Mouse (Mus musculus): Measurements from ENCODE around the gene Abr. TPM values are rescaled to one million over a fixed set of nuclear protein-coding genes. Genes with fewer than 3 reads are reported as not detected.

Gene Abr
- polyA plus RNA-seq, 1 experiment from 2014 or later, result 136 TPM

GRCm38 (mm10) chr11:76429046-76429445, 193.1 kb downstream of the Abr start:
- H3K36me3 ChIP-seq (ENCODE audit: control insufficient read depth, insufficient read depth, low read length), result peaks cover 46% of the 10 kb centered on the region
- H3K27me3 ChIP-seq (ENCODE audit: control insufficient read depth, insufficient read depth, low read length), result no peaks in the 10 kb centered on the region
- ATAC-seq (ENCODE audit: low FRiP score, low TSS enrichment) (no peak), DNase-seq (no peak)
- no peak overlapping the region for H3K4me2 ChIP-seq (ENCODE audit: low read length)
- 57% methylated on average over 4 of the region's 4 CpGs for WGBS
- H3K4me3 ChIP-seq (replicated peaks; ENCODE audit: low read depth, low read length), result no peak overlapping the region
- H3K27ac ChIP-seq (replicated peaks; ENCODE audit: low read depth, low read length), result peak overlapping the region; percentile 49
- no peak overlapping the region for H3K9ac ChIP-seq (replicated peaks; ENCODE audit: low read length)
- no peaks in the 10 kb centered on the region for H3K9me3 ChIP-seq (ENCODE audit: control insufficient read depth, low read length)
- H3K4me1 ChIP-seq (ENCODE audit: control insufficient read depth, insufficient read depth, low read length), result 0 out of 2 replicates have a peak, but pooled peaks cover 5% of the 10 kb centered on the region

GRCm38 (mm10) chr11:76427781-76428180, 194.3 kb downstream of the Abr start:
- H3K9me3 ChIP-seq (ENCODE audit: control insufficient read depth, low read length), result no peaks in the 10 kb centered on the region
- H3K4me2 ChIP-seq (ENCODE audit: low read length), result no peak overlapping the region
- no peak overlapping the region for H3K4me3 ChIP-seq (replicated peaks; ENCODE audit: low read depth, low read length)
- H3K27ac ChIP-seq (replicated peaks; ENCODE audit: low read depth, low read length), result no peak overlapping the region
- ATAC-seq (ENCODE audit: low FRiP score, low TSS enrichment), result no peak
- no peaks in the 10 kb centered on the region for H3K27me3 ChIP-seq (ENCODE audit: control insufficient read depth, insufficient read depth, low read length)
- 0 out of 2 replicates have a peak, but pooled peaks cover 5% of the 10 kb centered on the region for H3K4me1 ChIP-seq (ENCODE audit: control insufficient read depth, insufficient read depth, low read length)
- WGBS, result 76% methylated on average over 3 of the region's 3 CpGs
- no peak for DNase-seq
- peaks cover 47% of the 10 kb centered on the region for H3K36me3 ChIP-seq (ENCODE audit: control insufficient read depth, insufficient read depth, low read length)
- no peak overlapping the region for H3K9ac ChIP-seq (replicated peaks; ENCODE audit: low read length)

GRCm38 (mm10) chr11:76425749-76426148, 196.4 kb downstream of the Abr start:
- ATAC-seq (ENCODE audit: low FRiP score, low TSS enrichment), result no peak
- Histone ChIP-seq H3K9me3 (ENCODE audit: control insufficient read depth, low read length) (no peaks in the 10 kb centered on the region), H3K4me2 (ENCODE audit: low read length) (no peak overlapping the region), H3K36me3 (ENCODE audit: control insufficient read depth, insufficient read depth, low read length) (peaks cover 59% of the 10 kb centered on the region), H3K27ac (replicated peaks; ENCODE audit: low read depth, low read length) (no peak overlapping the region), H3K9ac (replicated peaks; ENCODE audit: low read length) (no peak overlapping the region), H3K4me3 (replicated peaks; ENCODE audit: low read depth, low read length) (no peak overlapping the region), H3K27me3 (ENCODE audit: control insufficient read depth, insufficient read depth, low read length) (no peaks in the 10 kb centered on the region), H3K4me1 (ENCODE audit: control insufficient read depth, insufficient read depth, low read length) (0 out of 2 replicates have a peak, but pooled peaks cover 5% of the 10 kb centered on the region)
- DNase-seq, result no peak
- WGBS, result 82% methylated on average over 6 of the region's 6 CpGs

- ATAC-seq (ENCODE audit: low FRiP score, low TSS enrichment), result no peak
Observed at GRCm38 (mm10) chr11:76420896-76421295, 201.2 kb downstream of the Abr start.

GRCm38 (mm10) chr11:76419179-76419578, 202.9 kb downstream of the Abr start:
- H3K4me3 ChIP-seq (replicated peaks; ENCODE audit: low read depth, low read length), result no peak overlapping the region
- no peaks in the 10 kb centered on the region for H3K27me3 ChIP-seq (ENCODE audit: control insufficient read depth, insufficient read depth, low read length)
- H3K4me1 ChIP-seq (ENCODE audit: control insufficient read depth, insufficient read depth, low read length), result no peaks in the 10 kb centered on the region
- WGBS, result 80% methylated on average over 4 of the region's 4 CpGs
- H3K9me3 ChIP-seq (ENCODE audit: control insufficient read depth, low read length), result no peaks in the 10 kb centered on the region
- no peak for DNase-seq
- ATAC-seq (ENCODE audit: low FRiP score, low TSS enrichment), result no peak
- H3K4me2 ChIP-seq (ENCODE audit: low read length), result no peak overlapping the region
- peaks cover 98% of the 10 kb centered on the region for H3K36me3 ChIP-seq (ENCODE audit: control insufficient read depth, insufficient read depth, low read length)
- no peak overlapping the region for H3K9ac ChIP-seq (replicated peaks; ENCODE audit: low read length)
- no peak overlapping the region for H3K27ac ChIP-seq (replicated peaks; ENCODE audit: low read depth, low read length)

More at GRCm38 (mm10) chr11:76420896-76421295, 201.2 kb downstream of the Abr start:
- H3K4me3 ChIP-seq (replicated peaks; ENCODE audit: low read depth, low read length), result no peak overlapping the region
- no peak overlapping the region for H3K27ac ChIP-seq (replicated peaks; ENCODE audit: low read depth, low read length)
- peaks cover 99% of the 10 kb centered on the region for H3K36me3 ChIP-seq (ENCODE audit: control insufficient read depth, insufficient read depth, low read length)
- no peaks in the 10 kb centered on the region for H3K9me3 ChIP-seq (ENCODE audit: control insufficient read depth, low read length)
- 67% methylated on average over 4 of the region's 4 CpGs for WGBS
- DNase-seq, result no peak
- no peaks in the 10 kb centered on the region for H3K27me3 ChIP-seq (ENCODE audit: control insufficient read depth, insufficient read depth, low read length)
- H3K9ac ChIP-seq (replicated peaks; ENCODE audit: low read length), result no peak overlapping the region
- no peak overlapping the region for H3K4me2 ChIP-seq (ENCODE audit: low read length)
- no peaks in the 10 kb centered on the region for H3K4me1 ChIP-seq (ENCODE audit: control insufficient read depth, insufficient read depth, low read length)

- H3K27me3 ChIP-seq (ENCODE audit: control insufficient read depth, insufficient read depth, low read length), result no peaks in the 10 kb centered on the region
- H3K4me3 ChIP-seq (replicated peaks; ENCODE audit: low read depth, low read length), result no peak overlapping the region
- no peaks in the 10 kb centered on the region for H3K4me1 ChIP-seq (ENCODE audit: control insufficient read depth, insufficient read depth, low read length)
- no peaks in the 10 kb centered on the region for H3K9me3 ChIP-seq (ENCODE audit: control insufficient read depth, low read length)
- 84% methylated on average over 8 of the region's 8 CpGs for WGBS
- no peak overlapping the region for H3K4me2 ChIP-seq (ENCODE audit: low read length)
- H3K9ac ChIP-seq (replicated peaks; ENCODE audit: low read length), result no peak overlapping the region
- ATAC-seq (ENCODE audit: low FRiP score, low TSS enrichment) (no peak), DNase-seq (no peak)
- H3K27ac ChIP-seq (replicated peaks; ENCODE audit: low read depth, low read length), result no peak overlapping the region; the same call in 1 of the 2 replicates
- H3K36me3 ChIP-seq (ENCODE audit: control insufficient read depth, insufficient read depth, low read length), result peaks cover 98% of the 10 kb centered on the region
Observed at GRCm38 (mm10) chr11:76418423-76418822, 203.7 kb downstream of the Abr start.

GRCm38 (mm10) chr11:76415985-76416384, 206.1 kb downstream of the Abr start:
- Histone ChIP-seq H3K4me1 (ENCODE audit: control insufficient read depth, insufficient read depth, low read length) (no peaks in the 10 kb centered on the region), H3K4me2 (ENCODE audit: low read length) (no peak overlapping the region), H3K9ac (replicated peaks; ENCODE audit: low read length) (no peak overlapping the region), H3K9me3 (ENCODE audit: control insufficient read depth, low read length) (no peaks in the 10 kb centered on the region), H3K27me3 (ENCODE audit: control insufficient read depth, insufficient read depth, low read length) (no peaks in the 10 kb centered on the region), H3K27ac (replicated peaks; ENCODE audit: low read depth, low read length) (no peak overlapping the region), H3K4me3 (replicated peaks; ENCODE audit: low read depth, low read length) (no peak overlapping the region), H3K36me3 (ENCODE audit: control insufficient read depth, insufficient read depth, low read length) (peaks cover 90% of the 10 kb centered on the region)
- no peak for ATAC-seq (ENCODE audit: low FRiP score, low TSS enrichment)
- no peak for DNase-seq
- 83% methylated on average over 2 of the region's 2 CpGs for WGBS

- Histone ChIP-seq H3K4me1 (ENCODE audit: control insufficient read depth, insufficient read depth, low read length) (no peaks in the 10 kb centered on the region), H3K36me3 (ENCODE audit: control insufficient read depth, insufficient read depth, low read length) (peaks cover 83% of the 10 kb centered on the region)
- ATAC-seq (ENCODE audit: low FRiP score, low TSS enrichment), result no peak
Observed at GRCm38 (mm10) chr11:76415001-76415400, 207.1 kb downstream of the Abr start.

GRCm38 (mm10) chr11:76413202-76413601, 208.9 kb downstream of the Abr start:
- Histone ChIP-seq H3K36me3 (ENCODE audit: control insufficient read depth, insufficient read depth, low read length) (peaks cover 71% of the 10 kb centered on the region), H3K4me2 (ENCODE audit: low read length) (no peak overlapping the region), H3K9me3 (ENCODE audit: control insufficient read depth, low read length) (no peaks in the 10 kb centered on the region), H3K27me3 (ENCODE audit: control insufficient read depth, insufficient read depth, low read length) (no peaks in the 10 kb centered on the region), H3K9ac (replicated peaks; ENCODE audit: low read length) (no peak overlapping the region), H3K27ac (replicated peaks; ENCODE audit: low read depth, low read length) (no peak overlapping the region), H3K4me1 (ENCODE audit: control insufficient read depth, insufficient read depth, low read length) (no peaks in the 10 kb centered on the region), H3K4me3 (replicated peaks; ENCODE audit: low read depth, low read length) (no peak overlapping the region)
- WGBS, result 96% methylated on average over 4 of the region's 4 CpGs
- DNase-seq (no peak), ATAC-seq (ENCODE audit: low FRiP score, low TSS enrichment) (no peak)

More at GRCm38 (mm10) chr11:76415001-76415400, 207.1 kb downstream of the Abr start:
- no peaks in the 10 kb centered on the region for H3K27me3 ChIP-seq (ENCODE audit: control insufficient read depth, insufficient read depth, low read length)
- no peaks in the 10 kb centered on the region for H3K9me3 ChIP-seq (ENCODE audit: control insufficient read depth, low read length)
- 93% methylated on average over 4 of the region's 4 CpGs for WGBS
- DNase-seq, result no peak
- H3K27ac ChIP-seq (replicated peaks; ENCODE audit: low read depth, low read length), result no peak overlapping the region
- H3K4me3 ChIP-seq (replicated peaks; ENCODE audit: low read depth, low read length), result no peak overlapping the region
- H3K9ac ChIP-seq (replicated peaks; ENCODE audit: low read length), result no peak overlapping the region
- no peak overlapping the region for H3K4me2 ChIP-seq (ENCODE audit: low read length)

Data from midbrain, embryonic 14.5 days (tissue).